In the genomic region with DNA sequence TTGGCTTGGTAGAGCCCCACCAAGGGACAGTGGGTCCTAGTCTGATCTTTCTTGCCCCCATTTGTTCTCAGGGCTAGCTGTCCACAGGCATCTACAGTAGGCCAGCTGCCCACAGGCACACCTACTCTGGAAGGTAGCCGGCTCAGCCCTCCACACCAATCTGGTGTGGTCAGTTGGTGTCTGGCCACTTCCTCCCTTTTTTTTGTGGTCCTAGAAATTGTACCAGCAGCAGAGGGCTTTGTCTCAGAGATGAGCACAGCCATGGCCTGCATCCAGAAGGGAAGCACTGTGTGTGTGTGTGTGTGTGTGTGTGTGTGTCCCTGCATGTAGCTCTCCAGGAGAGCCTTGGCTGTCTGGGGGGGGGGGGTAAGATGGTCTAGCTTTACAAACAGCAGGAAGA, we compare ENCODE assay signal across 15 mouse cellular contexts.
DNase-seq lines count a peak whose midpoint lies in the region; ATAC-seq lines count a peak whose summit lies in the region.
"Had no signal": no experiment of that assay in that cellular context is flagged by ENCODE, and none has a peak within 500 bp of the region (broad histone marks: within the 10 kb centered on the region; RNA-seq: fewer than 3 reads in every experiment).

No protein-coding gene starts in this region.

- no peaks in the 10 kb centered on the region for H3K36me3 ChIP-seq in midbrain, embryonic 10.5 days
- H3K36me3 ChIP-seq in midbrain, embryonic 15.5 days (replicated peaks), result no peaks in the 10 kb centered on the region

- DNase-seq in cerebellum, adult 11-12 months, result peak; percentile 63
- DNase-seq in cerebellum, adult 11 months, result no peak
- peak; percentile 67 for DNase-seq in kidney, postnatal 10 days
- no peak for DNase-seq in kidney, adult 18-20 months
- no peak for DNase-seq in midbrain, embryonic 10.5 days (ENCODE audit: low spot score)
- DNase-seq in cerebellum, postnatal 25 days, result peak; percentile 39 to 61
- DNase-seq in left cerebral cortex, adult 11 months (ENCODE audit: low spot score), result no peak
- DNase-seq: left cerebral cortex, postnatal 4 days; right cerebral cortex, postnatal 25 days; thymus, postnatal 36 days had no signal

- H3K27me3 ChIP-seq in midbrain, embryonic 10.5 days (ENCODE audit: low read depth, poor library complexity, severe bottlenecking), result no peaks in the 10 kb centered on the region
- H3K27me3 ChIP-seq in midbrain, embryonic 15.5 days (replicated peaks), result no peaks in the 10 kb centered on the region

- H3K4me3 ChIP-seq in midbrain, embryonic 10.5 days, result no peak overlapping the region
- no peak overlapping the region for H3K4me3 ChIP-seq in midbrain, embryonic 15.5 days
- H3K4me3 ChIP-seq: erythroblast, embryonic 14.5 days had no signal

- H3K9ac ChIP-seq in midbrain, embryonic 15.5 days, result no peak overlapping the region

- no peak for ATAC-seq in midbrain, embryonic 15.5 days (replicated peaks)
- ATAC-seq: activated CD4-positive, CD25-positive, alpha-beta regulatory T cell, adult 4 months; forebrain, embryonic 14.5 days had no signal

- WGBS in midbrain, embryonic 10.5 days, result 100% methylated on average over 1 of the region's 1 CpGs
- 67% methylated on average over 1 of the region's 1 CpGs for WGBS in midbrain, embryonic 15.5 days

- peaks cover 62% of the 10 kb centered on the region for H3K4me1 ChIP-seq in midbrain, embryonic 10.5 days
- 0 out of 2 replicates have a peak, but pooled peaks cover 6% of the 10 kb centered on the region for H3K4me1 ChIP-seq in midbrain, embryonic 15.5 days

- H3K9me3 ChIP-seq in midbrain, embryonic 10.5 days (replicated peaks), result no peaks in the 10 kb centered on the region
- H3K9me3 ChIP-seq in midbrain, embryonic 15.5 days, result no peaks in the 10 kb centered on the region

- peak overlapping the region; percentile 49 for H3K27ac ChIP-seq in midbrain, embryonic 10.5 days (replicated peaks)
- H3K27ac ChIP-seq in midbrain, embryonic 15.5 days, result no peak overlapping the region

- no peak overlapping the region for H3K4me2 ChIP-seq in midbrain, embryonic 15.5 days
- H3K4me2 ChIP-seq: liver, embryonic 11.5 days had no signal

Comparison
In these comparisons a context has a peak if more than half of its experiments do, and no peak if none do; other contexts are left out.
1. DNase-seq: peak in cerebellum, adult 11-12 months (single experiment), kidney, postnatal 10 days (single experiment) and cerebellum, postnatal 25 days (2 of 2); none in cerebellum, adult 11 months (single experiment), kidney, adult 18-20 months (single experiment), midbrain, embryonic 10.5 days (single experiment) and left cerebral cortex, adult 11 months (single experiment).